Mouse (Mus musculus): ENCODE measurements at regions not wholly inside any gene's neighbourhood (a gene's known extent, or its start where the extent isn't known, plus 50 kb on each side); places are given as distances from the start of the nearest gene placed in this dataset.
A peak's percentile ranks its signal among the peaks of the same experiment; 100 is the strongest.

- H3K4me2 ChIP-seq (ENCODE audit: low read depth, low read length), result no peak overlapping the region
- H3K4me1 ChIP-seq (ENCODE audit: control insufficient read depth, insufficient read depth, low read length), result no peaks in the 10 kb centered on the region
- H3K4me3 ChIP-seq (ENCODE audit: low read depth, low read length), result no peak overlapping the region
- H3K9me3 ChIP-seq (ENCODE audit: control insufficient read depth, low read length), result no peaks in the 10 kb centered on the region
- H3K36me3 ChIP-seq (ENCODE audit: control insufficient read depth, insufficient read depth, low read length), result no peaks in the 10 kb centered on the region
- 69% methylated on average over 4 of the region's 4 CpGs for WGBS
- H3K27ac ChIP-seq (ENCODE audit: low read depth, low read length), result no peak overlapping the region
- no peaks in the 10 kb centered on the region for H3K27me3 ChIP-seq (ENCODE audit: control insufficient read depth, insufficient read depth, low read length)
- no peak for ATAC-seq (ENCODE audit: low read depth)
- H3K9ac ChIP-seq (replicated peaks; ENCODE audit: low read depth, low read length), result no peak overlapping the region
Measured at GRCm38 (mm10) chr14:76800181-76800580, 236.4 kb upstream of the Ccdc122 start.

- WGBS, result 66% methylated on average over 6 of the region's 6 CpGs
Measured at GRCm38 (mm10) chr14:76799741-76800140, 236.8 kb upstream of the Ccdc122 start.

GRCm38 (mm10) chr14:76798925-76799428 lies 237.6 kb upstream of the Ccdc122 start:
- no peak overlapping the region for H3K27ac ChIP-seq (ENCODE audit: low read depth, low read length)
- ATAC-seq (ENCODE audit: low read depth), result no peak
- no peak overlapping the region for H3K9ac ChIP-seq (replicated peaks; ENCODE audit: low read depth, low read length)
- no peaks in the 10 kb centered on the region for H3K9me3 ChIP-seq (ENCODE audit: control insufficient read depth, low read length)
- no peak overlapping the region for H3K4me2 ChIP-seq (ENCODE audit: low read depth, low read length)
- H3K4me3 ChIP-seq (ENCODE audit: low read depth, low read length), result no peak overlapping the region
- WGBS, result 81% methylated on average over 8 of the region's 8 CpGs
- H3K36me3 ChIP-seq (ENCODE audit: control insufficient read depth, insufficient read depth, low read length), result no peaks in the 10 kb centered on the region
- no peaks in the 10 kb centered on the region for H3K4me1 ChIP-seq (ENCODE audit: control insufficient read depth, insufficient read depth, low read length)
- H3K27me3 ChIP-seq (ENCODE audit: control insufficient read depth, insufficient read depth, low read length), result no peaks in the 10 kb centered on the region

More at GRCm38 (mm10) chr14:76799741-76800140, 236.8 kb upstream of the Ccdc122 start:
- no peaks in the 10 kb centered on the region for H3K9me3 ChIP-seq (ENCODE audit: control insufficient read depth, low read length)
- no peak for ATAC-seq (ENCODE audit: low read depth)
- H3K9ac ChIP-seq (replicated peaks; ENCODE audit: low read depth, low read length), result no peak overlapping the region
- H3K4me3 ChIP-seq (ENCODE audit: low read depth, low read length), result no peak overlapping the region
- no peaks in the 10 kb centered on the region for H3K4me1 ChIP-seq (ENCODE audit: control insufficient read depth, insufficient read depth, low read length)
- H3K27me3 ChIP-seq (ENCODE audit: control insufficient read depth, insufficient read depth, low read length), result no peaks in the 10 kb centered on the region
- no peaks in the 10 kb centered on the region for H3K36me3 ChIP-seq (ENCODE audit: control insufficient read depth, insufficient read depth, low read length)
- no peak overlapping the region for H3K27ac ChIP-seq (ENCODE audit: low read depth, low read length)
- H3K4me2 ChIP-seq (ENCODE audit: low read depth, low read length), result no peak overlapping the region

- H3K4me1 ChIP-seq (ENCODE audit: control insufficient read depth, insufficient read depth, low read length), result no peaks in the 10 kb centered on the region
- no peaks in the 10 kb centered on the region for H3K36me3 ChIP-seq (ENCODE audit: control insufficient read depth, insufficient read depth, low read length)
- no peaks in the 10 kb centered on the region for H3K9me3 ChIP-seq (ENCODE audit: control insufficient read depth, low read length)
- no peak overlapping the region for H3K4me3 ChIP-seq (ENCODE audit: low read depth, low read length)
- whole genome bisulfite sequencing, result 84% methylated on average over 6 of the region's 6 CpGs
- no peak for ATAC-seq (ENCODE audit: low read depth)
- no peak overlapping the region for H3K9ac ChIP-seq (replicated peaks; ENCODE audit: low read depth, low read length)
- no peak overlapping the region for H3K4me2 ChIP-seq (ENCODE audit: low read depth, low read length)
- H3K27me3 ChIP-seq (ENCODE audit: control insufficient read depth, insufficient read depth, low read length), result no peaks in the 10 kb centered on the region
- H3K27ac ChIP-seq (ENCODE audit: low read depth, low read length), result no peak overlapping the region
Measured at GRCm38 (mm10) chr14:76798488-76798887, 238.1 kb upstream of the Ccdc122 start.

GRCm38 (mm10) chr14:76797518-76797917 lies 239.1 kb upstream of the Ccdc122 start:
- Histone ChIP-seq H3K9me3 (ENCODE audit: control insufficient read depth, low read length) (no peaks in the 10 kb centered on the region), H3K36me3 (ENCODE audit: control insufficient read depth, insufficient read depth, low read length) (no peaks in the 10 kb centered on the region), H3K27ac (ENCODE audit: low read depth, low read length) (no peak overlapping the region), H3K4me3 (ENCODE audit: low read depth, low read length) (no peak overlapping the region), H3K4me1 (ENCODE audit: control insufficient read depth, insufficient read depth, low read length) (no peaks in the 10 kb centered on the region), H3K4me2 (ENCODE audit: low read depth, low read length) (no peak overlapping the region), H3K9ac (replicated peaks; ENCODE audit: low read depth, low read length) (no peak overlapping the region), H3K27me3 (ENCODE audit: control insufficient read depth, insufficient read depth, low read length) (no peaks in the 10 kb centered on the region)
- 92% methylated on average over 6 of the region's 6 CpGs for WGBS
- no peak for ATAC-seq (ENCODE audit: low read depth)

GRCm38 (mm10) chr14:76791811-76792571 lies 235.3 kb upstream of the Serp2 start:
- H3K27me3 ChIP-seq (ENCODE audit: control insufficient read depth, insufficient read depth, low read length), result no peaks in the 10 kb centered on the region
- H3K27ac ChIP-seq (ENCODE audit: low read depth, low read length), result no peak overlapping the region
- no peak overlapping the region for H3K4me2 ChIP-seq (ENCODE audit: low read depth, low read length)
- no peaks in the 10 kb centered on the region for H3K36me3 ChIP-seq (ENCODE audit: control insufficient read depth, insufficient read depth, low read length)
- peaks cover 7% of the 10 kb centered on the region for H3K4me1 ChIP-seq (ENCODE audit: control insufficient read depth, insufficient read depth, low read length)
- no peak overlapping the region for H3K4me3 ChIP-seq (ENCODE audit: low read depth, low read length)
- no peak overlapping the region for H3K9ac ChIP-seq (replicated peaks; ENCODE audit: low read depth, low read length)
- no peaks in the 10 kb centered on the region for H3K9me3 ChIP-seq (ENCODE audit: control insufficient read depth, low read length)
- peak; percentile 46; the same call in 1 of the 2 replicates for ATAC-seq (ENCODE audit: low read depth)
- WGBS, result 14% methylated on average over 6 of the region's 6 CpGs

GRCm38 (mm10) chr14:76789376-76789775 lies 232.7 kb upstream of the Serp2 start:
- ATAC-seq (ENCODE audit: low read depth), result no peak
- no peaks in the 10 kb centered on the region for H3K36me3 ChIP-seq (ENCODE audit: control insufficient read depth, insufficient read depth, low read length)
- 77% methylated on average over 7 of the region's 7 CpGs for WGBS
- H3K9ac ChIP-seq (replicated peaks; ENCODE audit: low read depth, low read length), result no peak overlapping the region
- H3K27me3 ChIP-seq (ENCODE audit: control insufficient read depth, insufficient read depth, low read length), result no peaks in the 10 kb centered on the region
- H3K4me2 ChIP-seq (ENCODE audit: low read depth, low read length), result no peak overlapping the region
- no peaks in the 10 kb centered on the region for H3K9me3 ChIP-seq (ENCODE audit: control insufficient read depth, low read length)
- peaks cover 7% of the 10 kb centered on the region for H3K4me1 ChIP-seq (ENCODE audit: control insufficient read depth, insufficient read depth, low read length)
- H3K4me3 ChIP-seq (ENCODE audit: low read depth, low read length), result no peak overlapping the region
- H3K27ac ChIP-seq (ENCODE audit: low read depth, low read length), result no peak overlapping the region

- no peaks in the 10 kb centered on the region for H3K9me3 ChIP-seq (ENCODE audit: control insufficient read depth, low read length)
- H3K36me3 ChIP-seq (ENCODE audit: control insufficient read depth, insufficient read depth, low read length), result no peaks in the 10 kb centered on the region
- peaks cover 7% of the 10 kb centered on the region for H3K4me1 ChIP-seq (ENCODE audit: control insufficient read depth, insufficient read depth, low read length)
- no peak for ATAC-seq (ENCODE audit: low read depth)
- 88% methylated on average over 6 of the region's 6 CpGs for WGBS
- no peaks in the 10 kb centered on the region for H3K27me3 ChIP-seq (ENCODE audit: control insufficient read depth, insufficient read depth, low read length)
- no peak overlapping the region for H3K27ac ChIP-seq (ENCODE audit: low read depth, low read length)
- no peak overlapping the region for H3K4me2 ChIP-seq (ENCODE audit: low read depth, low read length)
- no peak overlapping the region for H3K4me3 ChIP-seq (ENCODE audit: low read depth, low read length)
- H3K9ac ChIP-seq (replicated peaks; ENCODE audit: low read depth, low read length), result no peak overlapping the region
Measured at GRCm38 (mm10) chr14:76787601-76788000, 230.9 kb upstream of the Serp2 start.

- no peaks in the 10 kb centered on the region for H3K4me1 ChIP-seq (ENCODE audit: control insufficient read depth, insufficient read depth, low read length)
- no peaks in the 10 kb centered on the region for H3K27me3 ChIP-seq (ENCODE audit: control insufficient read depth, insufficient read depth, low read length)
- ATAC-seq (ENCODE audit: low read depth), result no peak
- H3K4me2 ChIP-seq (ENCODE audit: low read depth, low read length), result no peak overlapping the region
- no peak overlapping the region for H3K27ac ChIP-seq (ENCODE audit: low read depth, low read length)
- H3K9me3 ChIP-seq (ENCODE audit: control insufficient read depth, low read length), result no peaks in the 10 kb centered on the region
- H3K4me3 ChIP-seq (ENCODE audit: low read depth, low read length), result no peak overlapping the region
- H3K36me3 ChIP-seq (ENCODE audit: control insufficient read depth, insufficient read depth, low read length), result no peaks in the 10 kb centered on the region
- WGBS, result 81% methylated on average over 4 of the region's 4 CpGs
- H3K9ac ChIP-seq (replicated peaks; ENCODE audit: low read depth, low read length), result no peak overlapping the region
Measured at GRCm38 (mm10) chr14:76786214-76786613, 229.5 kb upstream of the Serp2 start.

All from neural tube, embryonic 14.5 days (tissue).